Mouse (Mus musculus) olfactory bulb, adult 2 months (tissue): ENCODE results near the gene Gsdme.

ENCODE experiments used
- CTCF ChIP-seq: fragments of 200-500 bp; IDR thresholded peaks from 2 replicates; pipeline ENCODE4 v1.5.1; 2012; ENCODE audit warnings: low read depth, mild to moderate bottlenecking, low read length, moderate library complexity; ENCODE audit not compliant: insufficient read depth
- POLR2A ChIP-seq: fragments of 200-500 bp; IDR thresholded peaks from 2 replicates; pipeline ENCODE4 v1.6.1; 2012; ENCODE audit warnings: mild to moderate bottlenecking, low read depth, low read length, moderate library complexity; ENCODE audit not compliant: insufficient read depth

GRCm38 (mm10) chr6:50244967-50245366, 18.7 kb downstream of the Gsdme start:
- TF ChIP-seq POLR2A (no peak), CTCF (no peak)
